Mouse (Mus musculus): ENCODE data around the gene Spon1. TPM values are rescaled to one million over a fixed set of nuclear protein-coding genes. Genes with fewer than 3 reads are reported as not detected.

Gene Spon1
- polyA plus RNA-seq, 1 experiment = 1.8 TPM

DNA sequence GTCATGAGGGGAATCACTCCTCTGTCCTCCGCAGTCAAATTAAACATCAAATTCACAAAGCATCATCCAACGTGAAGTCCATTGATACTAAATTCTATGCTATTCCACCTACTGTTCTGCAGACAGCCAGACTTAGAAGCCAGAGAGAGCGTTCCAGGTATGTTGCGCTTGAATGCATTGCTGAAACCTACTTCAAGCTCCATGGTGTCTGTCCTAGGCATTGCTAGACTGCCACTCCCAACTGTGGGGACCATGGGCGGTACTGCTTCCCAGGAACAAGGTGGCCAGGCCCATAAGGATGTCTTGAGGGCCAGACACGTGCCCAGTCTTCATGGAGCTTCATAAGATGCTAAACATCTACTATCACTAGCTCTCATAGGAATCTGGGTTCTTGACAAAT, 125.7 kb downstream of the Spon1 start:
- no peak overlapping the region for H3K27ac ChIP-seq (ENCODE audit: insufficient read depth, low read length)
- no peaks in the 10 kb centered on the region for H3K36me3 ChIP-seq (ENCODE audit: control insufficient read depth, insufficient read depth, low read length, poor library complexity, severe bottlenecking)
- H3K9me3 ChIP-seq (replicated peaks; ENCODE audit: control insufficient read depth, insufficient read depth, low read length, poor library complexity, severe bottlenecking) = no peaks in the 10 kb centered on the region
- no peak for TF ChIP-seq POLR2A (IDR thresholded peaks at IDR 0.05; ENCODE audit: insufficient read depth, low read length)
- no peak for TF ChIP-seq EP300 (IDR thresholded peaks at IDR 0.05; ENCODE audit: insufficient read depth, low read depth, low read length)
- no peak for TF ChIP-seq CTCF (IDR thresholded peaks at IDR 0.05; ENCODE audit: low read depth, low read length)
- H3K4me1 ChIP-seq (ENCODE audit: control insufficient read depth, insufficient read depth, low read length) = no peaks in the 10 kb centered on the region
- H3K9ac ChIP-seq (ENCODE audit: low read depth, poor library complexity, severe bottlenecking) = no peak overlapping the region
- no peak overlapping the region for H3K4me3 ChIP-seq (ENCODE audit: low read depth, low read length)
- H3K27me3 ChIP-seq (ENCODE audit: control insufficient read depth, insufficient read depth, low read length, poor library complexity, severe bottlenecking) = no peaks in the 10 kb centered on the region

DNA sequence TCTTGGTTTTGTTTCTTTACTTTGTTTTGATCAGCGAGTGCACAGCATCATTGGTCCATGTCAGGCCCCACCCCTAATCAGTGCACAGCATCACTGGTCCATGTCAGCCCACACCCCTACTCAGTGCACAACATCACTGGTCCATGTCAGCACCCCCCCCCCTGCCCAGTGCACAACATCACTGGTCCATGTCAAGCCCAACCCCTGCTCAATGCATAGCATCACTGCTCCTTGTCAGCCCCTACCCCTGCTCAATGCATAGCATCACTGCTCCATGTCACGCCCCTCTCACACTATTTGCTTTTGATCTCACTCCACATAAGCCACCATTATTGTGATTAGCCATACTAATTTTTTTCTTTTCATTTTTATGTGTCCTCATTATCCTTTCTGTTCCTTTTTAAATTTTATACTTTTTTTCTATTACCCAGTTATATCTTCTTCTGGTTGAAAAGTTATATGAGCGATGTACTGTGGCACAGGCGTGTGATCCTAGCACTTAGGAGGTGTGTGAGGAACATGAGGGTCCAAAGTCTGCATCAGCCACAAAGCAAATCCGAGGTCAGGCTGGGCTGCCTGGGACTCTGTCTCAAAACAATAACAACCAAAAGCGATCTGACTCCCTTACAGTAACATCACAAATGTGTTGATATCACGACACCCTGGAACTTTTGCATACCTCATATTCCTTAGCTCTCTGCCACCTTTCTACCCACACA, 128.3 kb downstream of the Spon1 start:
- Histone ChIP-seq H3K36me3 (ENCODE audit: control insufficient read depth, insufficient read depth, low read length, poor library complexity, severe bottlenecking) (no peaks in the 10 kb centered on the region), H3K4me3 (ENCODE audit: low read depth, low read length) (no peak overlapping the region), H3K27me3 (ENCODE audit: control insufficient read depth, insufficient read depth, low read length, poor library complexity, severe bottlenecking) (no peaks in the 10 kb centered on the region), H3K27ac (ENCODE audit: insufficient read depth, low read length) (no peak overlapping the region), H3K9ac (ENCODE audit: low read depth, poor library complexity, severe bottlenecking) (no peak overlapping the region), H3K4me1 (ENCODE audit: control insufficient read depth, insufficient read depth, low read length) (no peaks in the 10 kb centered on the region), H3K9me3 (replicated peaks; ENCODE audit: control insufficient read depth, insufficient read depth, low read length, poor library complexity, severe bottlenecking) (no peaks in the 10 kb centered on the region; the same call in 1 of the 2 replicates)
- TF ChIP-seq CTCF (IDR thresholded peaks at IDR 0.05; ENCODE audit: low read depth, low read length) = no peak
- TF ChIP-seq EP300 (IDR thresholded peaks at IDR 0.05; ENCODE audit: insufficient read depth, low read depth, low read length) = no peak
- no peak for TF ChIP-seq POLR2A (IDR thresholded peaks at IDR 0.05; ENCODE audit: insufficient read depth, low read length)

DNA sequence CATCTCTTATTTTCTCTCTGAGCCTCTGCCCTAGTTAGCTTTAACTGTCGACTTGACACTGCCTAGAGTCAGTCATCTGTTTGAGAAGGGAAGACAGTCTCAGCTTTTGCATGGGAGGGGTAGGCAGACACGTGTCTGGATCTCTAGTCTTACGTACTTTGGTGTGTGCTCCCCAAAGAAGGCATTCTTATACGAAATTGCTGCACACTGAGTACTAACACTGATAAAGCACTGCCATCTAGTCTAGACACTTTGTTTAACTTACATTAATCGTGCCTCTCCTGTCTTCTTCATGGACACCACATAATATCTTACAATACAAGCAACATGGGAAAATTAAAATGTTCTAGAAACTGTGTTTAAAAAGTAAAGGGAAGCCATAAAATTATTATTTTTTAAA, 129.5 kb downstream of the Spon1 start:
- Histone ChIP-seq H3K36me3 (ENCODE audit: control insufficient read depth, insufficient read depth, low read length, poor library complexity, severe bottlenecking) (no peaks in the 10 kb centered on the region), H3K27me3 (ENCODE audit: control insufficient read depth, insufficient read depth, low read length, poor library complexity, severe bottlenecking) (no peaks in the 10 kb centered on the region), H3K4me1 (ENCODE audit: control insufficient read depth, insufficient read depth, low read length) (no peaks in the 10 kb centered on the region), H3K4me3 (ENCODE audit: low read depth, low read length) (no peak overlapping the region), H3K27ac (ENCODE audit: insufficient read depth, low read length) (no peak overlapping the region), H3K9ac (ENCODE audit: low read depth, poor library complexity, severe bottlenecking) (no peak overlapping the region), H3K9me3 (replicated peaks; ENCODE audit: control insufficient read depth, insufficient read depth, low read length, poor library complexity, severe bottlenecking) (no peaks in the 10 kb centered on the region; the same call in 1 of the 2 replicates)
- TF ChIP-seq CTCF (IDR thresholded peaks at IDR 0.05; ENCODE audit: low read depth, low read length) (no peak), EP300 (IDR thresholded peaks at IDR 0.05; ENCODE audit: insufficient read depth, low read depth, low read length) (no peak)

DNA sequence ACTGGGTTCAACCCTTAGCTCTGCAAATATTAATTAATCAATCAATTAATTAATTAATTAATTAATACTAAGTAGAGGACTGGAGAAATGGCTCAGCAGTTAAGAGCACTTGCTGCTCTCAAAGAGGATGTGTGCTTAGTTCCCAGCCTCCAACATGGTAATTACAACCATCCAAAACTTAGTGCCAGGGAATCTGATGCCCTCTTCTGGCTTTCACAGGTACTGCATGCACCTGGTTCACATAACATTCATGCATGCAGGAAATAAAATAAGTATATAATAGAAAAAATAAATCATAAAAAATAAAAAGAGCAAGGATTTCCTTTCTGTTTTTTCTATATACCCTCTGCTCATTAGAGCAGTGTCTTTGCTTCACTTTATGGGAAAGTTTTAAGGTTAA, 132.6 kb downstream of the Spon1 start:
- H3K36me3 ChIP-seq (ENCODE audit: control insufficient read depth, insufficient read depth, low read length, poor library complexity, severe bottlenecking) = no peaks in the 10 kb centered on the region
- no peaks in the 10 kb centered on the region for H3K27me3 ChIP-seq (ENCODE audit: control insufficient read depth, insufficient read depth, low read length, poor library complexity, severe bottlenecking)
- H3K4me1 ChIP-seq (ENCODE audit: control insufficient read depth, insufficient read depth, low read length) = no peaks in the 10 kb centered on the region
- H3K4me3 ChIP-seq (ENCODE audit: low read depth, low read length) = no peak overlapping the region
- no peak overlapping the region for H3K27ac ChIP-seq (ENCODE audit: insufficient read depth, low read length)
- TF ChIP-seq CTCF (IDR thresholded peaks at IDR 0.05; ENCODE audit: low read depth, low read length) (no peak), EP300 (IDR thresholded peaks at IDR 0.05; ENCODE audit: insufficient read depth, low read depth, low read length) (no peak), POLR2A (IDR thresholded peaks at IDR 0.05; ENCODE audit: insufficient read depth, low read length) (no peak)
- no peaks in the 10 kb centered on the region; the same call in 1 of the 2 replicates for H3K9me3 ChIP-seq (replicated peaks; ENCODE audit: control insufficient read depth, insufficient read depth, low read length, poor library complexity, severe bottlenecking)
- H3K9ac ChIP-seq (ENCODE audit: low read depth, poor library complexity, severe bottlenecking) = no peak overlapping the region

DNA sequence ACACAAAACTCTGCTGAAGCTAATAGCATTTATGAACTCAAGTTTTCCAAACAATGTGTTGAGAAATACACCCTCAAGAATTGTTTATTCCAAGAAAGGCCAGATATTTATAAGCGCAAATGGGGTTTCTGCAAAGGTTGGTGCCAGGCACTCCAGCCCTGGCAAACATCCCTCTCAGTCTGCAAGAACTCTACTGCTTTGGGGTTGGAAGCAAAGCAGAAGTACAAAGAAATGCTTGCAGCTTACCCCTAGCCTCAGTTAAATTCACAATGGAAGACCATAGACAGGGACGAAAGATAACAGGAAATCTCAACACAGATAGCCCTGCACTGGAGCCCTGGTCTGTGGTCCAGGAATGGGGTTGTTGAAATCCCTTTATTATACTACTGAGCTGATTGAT, 135.7 kb downstream of the Spon1 start:
- H3K9me3 ChIP-seq (replicated peaks; ENCODE audit: control insufficient read depth, insufficient read depth, low read length, poor library complexity, severe bottlenecking) = no peaks in the 10 kb centered on the region; the same call in 1 of the 2 replicates
- H3K36me3 ChIP-seq (ENCODE audit: control insufficient read depth, insufficient read depth, low read length, poor library complexity, severe bottlenecking) = no peaks in the 10 kb centered on the region
- no peak overlapping the region for H3K9ac ChIP-seq (ENCODE audit: low read depth, poor library complexity, severe bottlenecking)
- H3K4me1 ChIP-seq (ENCODE audit: control insufficient read depth, insufficient read depth, low read length) = no peaks in the 10 kb centered on the region
- no peak overlapping the region for H3K27ac ChIP-seq (ENCODE audit: insufficient read depth, low read length)
- TF ChIP-seq EP300 (IDR thresholded peaks at IDR 0.05; ENCODE audit: insufficient read depth, low read depth, low read length) (no peak), POLR2A (IDR thresholded peaks at IDR 0.05; ENCODE audit: insufficient read depth, low read length) (no peak), CTCF (IDR thresholded peaks at IDR 0.05; ENCODE audit: low read depth, low read length) (no peak)
- H3K27me3 ChIP-seq (ENCODE audit: control insufficient read depth, insufficient read depth, low read length, poor library complexity, severe bottlenecking) = no peaks in the 10 kb centered on the region
- no peak overlapping the region for H3K4me3 ChIP-seq (ENCODE audit: low read depth, low read length)

DNA sequence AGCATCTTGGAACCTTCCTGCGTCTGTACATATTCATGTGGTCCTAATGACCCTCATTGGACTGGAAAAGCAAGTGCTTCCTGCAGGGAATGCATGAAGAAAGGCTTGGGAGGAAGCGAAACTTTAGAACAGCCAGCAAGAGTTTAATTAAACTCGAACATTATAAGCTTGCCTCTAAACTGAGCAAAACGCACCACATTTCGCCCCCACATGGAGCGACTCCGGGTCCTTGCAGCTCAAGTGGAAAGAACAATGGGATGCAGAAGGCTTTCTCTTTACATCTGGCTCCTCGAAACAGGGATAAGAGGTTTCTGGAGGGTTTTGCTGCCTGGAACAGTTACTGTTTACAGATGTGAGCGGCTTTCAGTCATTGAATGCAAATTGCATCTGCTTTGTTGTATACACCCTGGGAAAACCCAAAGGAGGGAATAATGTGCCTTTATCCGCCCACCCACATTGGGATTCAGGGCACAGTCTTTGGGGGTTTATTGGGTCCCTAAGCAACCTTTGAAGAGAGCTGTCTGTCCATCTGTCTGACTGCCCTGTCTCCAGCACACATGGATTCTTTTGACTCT, 136.2 kb downstream of the Spon1 start:
- no peaks in the 10 kb centered on the region for H3K9me3 ChIP-seq (replicated peaks; ENCODE audit: control insufficient read depth, insufficient read depth, low read length, poor library complexity, severe bottlenecking)
- no peaks in the 10 kb centered on the region for H3K27me3 ChIP-seq (ENCODE audit: control insufficient read depth, insufficient read depth, low read length, poor library complexity, severe bottlenecking)
- no peak overlapping the region for H3K27ac ChIP-seq (ENCODE audit: insufficient read depth, low read length)
- H3K9ac ChIP-seq (ENCODE audit: low read depth, poor library complexity, severe bottlenecking) = no peak overlapping the region
- TF ChIP-seq EP300 (IDR thresholded peaks at IDR 0.05; ENCODE audit: insufficient read depth, low read depth, low read length) = no peak
- no peaks in the 10 kb centered on the region for H3K36me3 ChIP-seq (ENCODE audit: control insufficient read depth, insufficient read depth, low read length, poor library complexity, severe bottlenecking)
- H3K4me3 ChIP-seq (ENCODE audit: low read depth, low read length) = no peak overlapping the region
- H3K4me1 ChIP-seq (ENCODE audit: control insufficient read depth, insufficient read depth, low read length) = no peaks in the 10 kb centered on the region

Measured in ES-Bruce4 (cell line).